Comparison of ENCODE assay signal across 8 mouse cellular contexts in the genomic region with DNA sequence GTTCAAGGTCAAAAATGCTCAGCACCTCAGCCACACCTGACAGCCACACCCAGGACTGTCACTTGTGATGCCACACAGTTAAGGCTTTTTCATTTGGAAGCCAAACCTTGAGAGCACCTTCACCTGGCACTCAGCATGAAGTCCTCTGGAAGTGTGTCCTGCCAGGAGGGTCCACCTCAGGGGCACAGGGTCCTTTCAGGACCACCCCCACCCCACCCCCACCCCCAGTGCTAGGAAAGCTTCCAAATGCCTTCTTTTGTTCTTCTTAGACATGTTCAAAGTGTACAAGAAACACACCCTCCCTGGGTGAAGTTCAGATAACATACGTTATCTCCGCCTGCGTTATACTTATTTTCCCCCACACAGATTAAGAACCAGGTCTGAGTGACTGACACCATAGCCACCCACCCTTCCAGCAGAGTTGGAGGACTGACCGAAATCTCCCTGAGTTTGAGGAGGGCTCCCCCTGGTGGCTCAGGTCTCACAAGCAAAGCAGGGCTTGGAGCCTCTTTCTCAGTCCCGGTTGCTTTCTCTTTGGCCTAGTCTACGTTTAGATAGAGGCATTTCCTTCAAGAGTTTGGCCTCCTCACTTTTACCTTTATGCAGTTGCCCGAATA. TPM values are rescaled to one million over a fixed set of nuclear protein-coding genes. Genes with fewer than 3 reads are reported as not detected.
DNase-seq lines count a peak whose midpoint lies in the region; ATAC-seq and TF ChIP-seq lines count a peak whose summit lies in the region.

No protein-coding gene starts in this region.

- H3K9ac ChIP-seq in hindbrain, embryonic 14.5 days, result no peak overlapping the region

- H3K36me3 ChIP-seq in hindbrain, embryonic 14.5 days (replicated peaks; ENCODE audit: control insufficient read depth, insufficient read depth), result no peaks in the 10 kb centered on the region

- no peak overlapping the region for H3K4me2 ChIP-seq in hindbrain, embryonic 14.5 days (replicated peaks)

- peak; percentile 42 for DNase-seq in Patski (ENCODE audit: low read depth, low spot score)
- DNase-seq in cerebellum, postnatal 14 days, result peak; percentile 97 to 99
- DNase-seq in frontal cortex, postnatal 25 days (ENCODE audit: low spot score in 2 of 2), result peak; percentile 85 to 89
- DNase-seq in hindbrain, embryonic 14.5 days (ENCODE audit: low spot score), result peak; percentile 92
- DNase-seq in layer of hippocampus, postnatal 25 days (ENCODE audit: extremely low spot score in 1 of 2, low spot score in 1 of 2), result peak; percentile 82 to 99
- DNase-seq in lung, postnatal 25 days (ENCODE audit: low spot score), result peak; percentile 93
- DNase-seq in retina, embryonic 14.5 days (ENCODE audit: low spot score), result peak; percentile 95
- peak; percentile 86 to 90 for DNase-seq in thymus, postnatal 36 days

- peak; percentile 74 for ATAC-seq in Patski
- ATAC-seq in hindbrain, embryonic 14.5 days (ENCODE audit: low FRiP score), result peak; percentile 83; the same call in 1 of the 2 replicates

- in situ Hi-C loops in Patski (cut with MboI; ENCODE audit: low pct_unique_long_range_greater_than_20kb), result no loop called here

- H3K27ac ChIP-seq in hindbrain, embryonic 14.5 days, result no peak overlapping the region

- H3K27me3 ChIP-seq in Patski, result no peaks in the 10 kb centered on the region
- H3K27me3 ChIP-seq in hindbrain, embryonic 14.5 days (ENCODE audit: control insufficient read depth, insufficient read depth, low read length), result no peaks in the 10 kb centered on the region

- 8% methylated on average over 7 of the region's 7 CpGs for WGBS in hindbrain, embryonic 14.5 days

- CTCF ChIA-PET in Patski (lab: Charles Lee), result interaction anchor here (1.0 kb wide), 1 partner anchor 31 kb away, joined by 7 read pairs; the partner anchor contains the start of gene Slc39a13

- H3K4me3 ChIP-seq in hindbrain, embryonic 14.5 days (replicated peaks; ENCODE audit: low read length), result no peak overlapping the region

- TF ChIP-seq CTCF in Patski (IDR thresholded peaks at IDR 0.05), result peak; percentile 96

- POLR2A ChIA-PET in Patski (lab: Charles Lee), result no interaction called here

- H3K4me1 ChIP-seq in hindbrain, embryonic 14.5 days (replicated peaks; ENCODE audit: control insufficient read depth, insufficient read depth, low read length), result no peaks in the 10 kb centered on the region

- H3K9me3 ChIP-seq in hindbrain, embryonic 14.5 days (ENCODE audit: control insufficient read depth, low read length), result no peaks in the 10 kb centered on the region

RNA-seq across cellular contexts. Expression of gene Mybpc3, which starts 16.7 kb away (rescaled TPM):
- not detected for polyA plus RNA-seq in Patski (2021)
- not detected in 2 replicates for polyA plus RNA-seq in hindbrain, embryonic 14.5 days (2014; fragmentation: Nextera tagmentation; extraction: Ambion mirVana)
- under 1 TPM; 0.20 to 0.23 TPM for total RNA-seq in layer of hippocampus, postnatal 25 days (2021)

RNA-seq across cellular contexts. Expression of gene Spi1, which starts 19.0 kb away (rescaled TPM):
- 1.1 TPM for polyA plus RNA-seq in Patski (2021)
- polyA plus RNA-seq in hindbrain, embryonic 14.5 days (2014; fragmentation: Nextera tagmentation; extraction: Ambion mirVana), result 4.1 and 4.3 TPM in 2 replicates
- total RNA-seq in layer of hippocampus, postnatal 25 days (2021), result 1 to 10 TPM; 3.6 to 3.8 TPM

RNA-seq across cellular contexts. Expression of gene Slc39a13, which starts 31.0 kb away (rescaled TPM):
- polyA plus RNA-seq in Patski (2021), result 148 TPM
- polyA plus RNA-seq in hindbrain, embryonic 14.5 days (2014; fragmentation: Nextera tagmentation; extraction: Ambion mirVana), result 27.4 and 27.6 TPM in 2 replicates
- 10 to 100 TPM; 23.3 to 31.2 TPM for total RNA-seq in layer of hippocampus, postnatal 25 days (2021)

RNA-seq across cellular contexts. Expression of gene Psmc3, which starts 47.4 kb away (rescaled TPM):
- polyA plus RNA-seq in Patski (2021), result 276 TPM
- polyA plus RNA-seq in hindbrain, embryonic 14.5 days (2014; fragmentation: Nextera tagmentation; extraction: Ambion mirVana), result 237 and 243 TPM in 2 replicates
- 100 to 1,000 TPM; 232 to 234 TPM for total RNA-seq in layer of hippocampus, postnatal 25 days (2021)

Comparison
In these comparisons a context has a peak if more than half of its experiments do, and no peak if none do; other contexts are left out.
1. DNase-seq: peak in every context shown above with its lines; median percentile 98 in cerebellum, postnatal 14 days; 95 in retina, embryonic 14.5 days; 93 in lung, postnatal 25 days; 92 in hindbrain, embryonic 14.5 days; 90 in layer of hippocampus, postnatal 25 days; 88 in thymus, postnatal 36 days; 87 in frontal cortex, postnatal 25 days; 42 in Patski.